Mouse (Mus musculus) lung, postnatal 10 days (tissue): ENCODE data around the gene Alg11.

Experiments used
- DNase-seq: peaks from one replicate; pipeline ENCODE4 v3.0.0; 2021

Alg11 gene

DNA sequence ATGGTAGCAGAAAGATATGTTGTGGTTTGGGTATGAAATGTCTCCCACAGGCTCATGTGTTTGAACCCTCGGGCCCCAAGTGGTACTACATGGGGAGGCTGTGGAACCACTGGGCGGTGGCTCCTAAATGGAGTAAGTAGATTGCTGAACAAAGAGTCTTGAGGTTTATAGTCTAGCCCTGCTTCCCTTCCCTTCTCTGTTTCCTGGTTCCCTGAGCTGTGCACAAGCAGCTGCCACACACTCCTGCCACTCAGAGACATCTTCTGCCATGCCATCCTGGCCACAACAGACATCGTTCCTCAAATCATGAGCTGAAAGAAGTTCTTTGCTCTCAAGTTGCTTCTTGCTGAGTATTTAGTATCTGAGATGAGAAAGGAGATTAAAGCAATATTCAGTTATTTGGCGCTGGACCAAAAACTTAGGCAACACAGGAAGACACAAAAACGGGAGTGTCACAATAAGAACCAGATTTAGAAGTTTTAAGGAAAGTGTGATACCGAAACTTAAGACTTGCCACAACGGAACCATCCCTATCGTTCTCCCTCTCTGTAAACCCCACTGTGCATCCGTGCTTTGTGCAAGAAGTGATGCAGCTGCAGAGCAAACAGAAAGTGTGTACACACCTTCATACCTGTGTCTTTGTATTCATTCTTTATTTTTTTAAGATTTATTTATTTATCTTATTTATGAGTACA lies 18.9 kb downstream of the Alg11 start:
- DNase-seq = no peak

GRCm38 (mm10) chr8:22089226-22089625 lies 28.7 kb downstream of the Alg11 start:
- DNase-seq = no peak

- peak; percentile 2 for DNase-seq
Observed at GRCm38 (mm10) chr8:22091568-22091967, 31.0 kb downstream of the Alg11 start.

- no peak for DNase-seq
Observed at GRCm38 (mm10) chr8:22107020-22107419, 46.5 kb downstream of the Alg11 start.
